Mouse (Mus musculus) granulocyte monocyte progenitor cell, adult 5-6 weeks (primary cell): ENCODE results near the gene Flywch2. TPM values are rescaled to one million over a fixed set of nuclear protein-coding genes. Genes with fewer than 3 reads are reported as not detected.
A peak's percentile ranks its signal among the peaks of the same experiment; 100 is the strongest.
"Not testable (repeated sequence)": the region's sequence is repeated elsewhere in the genome, so short reads cannot be mapped to it uniquely, and the experiment has no call there.

ENCODE experiments used
- ATAC-seq: replicated peaks from 2 replicates; pipeline ENCODE4 v1.8.0; 2016; ENCODE audit warnings: mild to moderate bottlenecking, moderate TSS enrichment, inconsistent platforms; ENCODE audit not compliant: poor library complexity, severe bottlenecking
- total RNA-seq, 2 experiments: library from RNA; stranded (forward) in 1 of 2; stranded (reverse) in 1 of 2; fragments of 200-712, 200-1000 nt in 1 of 2; fragments of >200 nt in 1 of 2; fragmentation: Nextera tagmentation in 1 of 2; gene quantifications; 2 replicates each; pipeline ENCODE4 v1.2.3; 2014 to 2017

Flywch2 gene
- total RNA-seq, 2 experiments from 2014 or later = 0.80 TPM; not detected in 1

DNA sequence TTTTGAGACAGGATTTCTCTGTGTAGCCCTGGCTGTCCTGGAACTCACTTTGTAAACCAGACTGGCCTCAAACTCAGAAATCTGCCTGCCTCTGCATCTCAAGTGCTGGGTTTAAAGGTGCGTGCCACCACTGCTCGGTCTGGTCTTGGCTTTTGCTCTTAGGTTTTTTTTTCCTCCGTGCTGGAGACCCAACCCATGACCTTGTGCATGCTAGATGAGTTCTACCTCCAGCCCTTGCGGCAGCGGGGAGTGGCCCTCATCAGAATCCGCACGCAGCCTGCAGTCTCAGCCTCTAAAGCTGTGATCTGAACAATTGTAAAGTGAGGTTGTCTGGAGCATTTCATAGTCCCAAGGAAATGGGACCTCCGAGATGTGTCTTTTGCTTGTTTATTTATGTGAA is 9.4 kb upstream of the Flywch2 start:
- ATAC-seq = no peak

- 0 out of 2 replicates have a peak, but pooled peaks have one; percentile 8 for ATAC-seq
Observed at GRCm38 (mm10) chr17:23791079-23791357, 5.1 kb upstream of the Flywch2 start.

DNA sequence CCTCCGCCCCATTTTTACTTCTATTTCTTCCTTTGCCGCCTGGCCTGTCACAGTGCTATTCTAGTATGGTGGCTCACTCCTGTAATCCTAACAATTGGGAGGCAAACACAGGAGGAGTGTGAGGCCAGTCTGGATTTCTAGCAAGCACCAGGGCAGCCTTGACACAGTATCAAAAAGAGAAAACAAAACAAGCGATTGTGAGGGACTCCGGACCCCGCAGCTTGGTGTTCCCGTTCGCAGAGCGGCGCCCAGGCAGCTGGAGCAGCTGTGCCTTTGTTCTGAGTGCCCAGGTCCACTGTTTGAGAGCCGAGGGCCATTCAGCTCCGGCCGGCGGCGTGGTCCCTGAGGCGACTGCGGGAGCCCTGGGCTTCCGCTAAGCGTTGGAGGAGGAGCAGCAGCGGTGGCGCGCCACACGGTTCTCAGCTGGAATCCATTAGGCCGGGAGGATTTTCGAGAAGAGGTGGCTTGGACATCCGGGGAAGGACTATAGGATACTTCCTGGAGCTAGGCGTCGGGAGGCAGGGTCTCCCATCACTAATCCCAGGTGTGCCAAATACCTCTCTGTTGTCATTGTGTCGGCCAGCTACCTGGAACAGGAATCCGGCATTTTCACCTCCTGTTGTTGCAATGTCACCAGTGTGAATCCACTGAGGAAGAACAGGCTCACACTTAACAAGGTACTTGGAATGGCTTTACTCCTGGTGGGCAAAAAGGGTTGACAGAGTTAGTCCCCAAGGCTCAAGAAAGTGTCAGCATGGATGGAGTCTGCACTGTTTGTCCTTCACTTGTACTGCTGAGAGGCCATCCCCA is 4.6 kb upstream of the Flywch2 start, which contains the start of gene Srrm2:
Srrm2 (plus strand) TSS at position 264 of the 810 bp plus-strand sequence.
- ATAC-seq = peak; percentile 68

DNA sequence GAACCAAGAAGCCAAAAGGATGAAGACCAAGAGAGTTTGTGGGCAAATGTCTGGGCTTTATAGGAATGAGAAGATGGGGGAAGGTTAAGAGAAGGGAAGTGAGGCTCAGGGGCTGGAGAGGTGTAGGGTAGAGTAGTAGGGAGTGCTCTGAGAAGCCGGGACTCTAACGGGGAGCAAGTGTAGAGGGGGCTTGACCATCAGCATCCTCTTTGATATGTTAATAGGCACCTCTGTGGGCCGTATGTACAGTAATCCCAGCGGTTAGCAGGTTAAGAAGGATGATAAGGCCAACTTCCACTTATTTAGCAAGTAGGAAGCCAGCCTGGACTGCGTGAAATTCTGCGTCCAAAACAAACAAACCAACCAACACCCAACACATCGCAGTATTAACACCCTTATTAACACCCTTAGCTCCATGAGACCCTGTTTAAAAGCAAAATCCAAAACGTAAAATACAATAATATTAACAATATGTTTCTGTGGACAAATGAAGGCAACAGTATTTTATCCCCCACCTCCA is 3.9 kb upstream of the Flywch2 start:
- ATAC-seq = no peak

GRCm38 (mm10) chr17:23788973-23789372 is 3.1 kb upstream of the Flywch2 start:
- ATAC-seq = no peak

- ATAC-seq = no peak
Observed at GRCm38 (mm10) chr17:23786510-23786931, 640 bp upstream of the Flywch2 start.

DNA sequence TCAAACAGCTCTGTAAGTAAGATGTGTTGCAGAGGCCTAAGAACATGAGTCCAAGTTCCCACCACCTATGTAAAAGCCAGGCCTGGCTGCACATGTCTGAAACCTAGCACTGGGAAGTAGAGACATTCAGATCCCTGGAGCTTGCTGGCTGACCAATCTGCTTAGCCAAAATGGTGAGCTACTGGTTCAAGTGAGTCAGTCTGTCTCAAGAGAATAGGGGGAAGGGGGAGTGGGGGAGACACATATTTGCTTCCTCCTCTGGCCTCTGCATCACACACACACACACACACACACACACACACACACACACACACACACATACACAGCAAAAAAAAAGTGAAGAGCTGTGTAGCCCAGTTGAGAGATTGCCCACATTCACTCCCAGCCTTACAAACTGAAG is 2.5 kb downstream of the Flywch2 start:
- ATAC-seq = no peak

DNA sequence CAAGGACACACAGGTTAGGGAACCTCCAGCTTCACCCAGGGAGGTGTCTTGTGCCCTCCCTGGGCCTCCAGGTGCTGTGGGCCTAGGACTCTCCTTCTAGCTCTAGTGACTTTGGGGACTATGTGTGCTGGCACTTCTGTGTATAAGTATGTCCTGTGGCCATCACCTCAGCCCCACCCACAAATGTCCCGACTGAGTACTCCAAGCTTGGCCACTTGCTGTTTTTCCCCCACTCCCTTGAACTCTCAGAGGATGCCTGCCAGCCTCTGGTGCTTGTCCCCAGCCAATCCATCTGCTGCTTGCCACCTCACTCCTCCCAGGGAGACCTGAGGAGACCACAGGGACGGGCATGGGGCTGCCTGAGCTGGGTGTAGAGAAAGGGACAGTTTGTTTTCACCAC is 7.4 kb downstream of the Flywch2 start:
- ATAC-seq = no peak

DNA sequence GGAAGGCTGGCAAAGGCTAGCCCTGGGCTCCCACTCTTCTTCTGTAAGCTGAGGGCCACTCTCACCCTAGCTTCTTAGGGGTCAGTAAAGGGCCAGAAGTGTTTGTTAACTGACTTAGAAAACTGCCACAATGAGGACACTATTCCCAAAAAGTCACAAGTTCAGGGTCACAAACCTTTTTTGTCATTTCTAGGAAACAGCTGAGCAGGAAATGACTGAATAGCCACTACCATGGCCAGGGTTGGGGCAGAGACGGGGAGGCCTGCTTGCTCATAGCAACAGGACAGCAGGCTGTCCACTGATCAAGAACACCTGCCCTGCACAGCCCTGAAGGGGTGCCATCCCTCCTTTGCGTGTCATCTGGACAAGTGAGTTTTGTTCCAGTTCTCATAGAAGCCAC is 8.7 kb downstream of the Flywch2 start:
- ATAC-seq = no peak

DNA sequence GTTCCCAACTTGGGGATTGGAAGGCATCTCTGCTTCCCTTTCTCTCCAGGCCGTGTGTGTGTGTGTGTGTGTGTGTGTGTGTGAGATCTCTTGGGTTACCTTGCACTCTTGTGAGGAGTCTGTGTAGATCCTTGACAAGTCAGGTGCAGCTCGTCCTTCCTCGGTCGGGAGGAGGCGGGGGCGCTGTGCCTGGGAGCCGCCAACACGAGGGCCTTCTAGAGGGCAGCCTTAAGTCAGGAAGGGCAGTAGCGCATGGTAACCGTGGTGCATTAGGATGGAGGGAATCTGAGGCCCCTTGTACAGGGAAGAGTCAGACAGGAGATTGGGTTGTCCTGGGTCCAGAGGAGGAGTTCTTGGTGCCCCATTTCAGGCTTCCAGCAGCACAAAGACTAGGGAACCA is 9.7 kb downstream of the Flywch2 start:
- ATAC-seq = no peak

GRCm38 (mm10) chr17:23774090-23774489 is 11.8 kb downstream of the Flywch2 start:
- ATAC-seq = peak; percentile 72

DNA sequence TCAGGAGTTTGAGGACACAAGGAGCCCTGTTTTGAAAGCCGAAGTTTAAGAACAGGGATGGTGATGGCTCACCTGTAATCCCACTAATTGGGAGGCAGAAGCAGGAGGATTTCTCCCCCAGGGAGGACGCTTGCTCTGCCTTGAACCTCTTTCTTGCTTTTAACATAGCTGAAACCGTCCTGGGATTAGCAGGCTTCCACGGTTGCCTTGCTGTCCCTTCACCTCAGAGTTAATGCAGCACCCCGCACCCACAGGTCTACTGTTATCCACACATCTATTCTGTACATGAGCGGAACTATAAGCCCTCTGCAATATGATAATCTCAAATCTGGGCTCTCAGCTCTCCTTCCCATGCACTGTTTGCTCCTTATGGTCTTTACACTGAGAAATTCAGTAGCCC is 12.2 kb downstream of the Flywch2 start:
- ATAC-seq = no peak

DNA sequence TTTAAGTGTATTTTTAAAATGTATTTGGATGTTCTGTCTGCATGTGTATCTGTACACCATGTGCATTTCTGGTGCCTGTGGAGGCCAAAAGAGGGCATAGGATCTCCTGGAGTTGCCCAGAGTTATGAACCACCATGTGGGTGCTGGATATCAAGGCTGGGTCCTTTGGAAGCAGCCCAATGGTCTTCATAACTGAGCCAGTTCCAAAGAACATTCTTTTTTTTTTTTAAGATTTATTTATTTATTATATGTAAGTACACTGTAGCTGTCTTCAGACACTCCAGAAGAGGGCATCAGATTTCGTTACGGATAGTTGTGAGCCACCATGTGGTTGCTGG is 13.7 kb downstream of the Flywch2 start:
- not testable (repeated sequence) for ATAC-seq

DNA sequence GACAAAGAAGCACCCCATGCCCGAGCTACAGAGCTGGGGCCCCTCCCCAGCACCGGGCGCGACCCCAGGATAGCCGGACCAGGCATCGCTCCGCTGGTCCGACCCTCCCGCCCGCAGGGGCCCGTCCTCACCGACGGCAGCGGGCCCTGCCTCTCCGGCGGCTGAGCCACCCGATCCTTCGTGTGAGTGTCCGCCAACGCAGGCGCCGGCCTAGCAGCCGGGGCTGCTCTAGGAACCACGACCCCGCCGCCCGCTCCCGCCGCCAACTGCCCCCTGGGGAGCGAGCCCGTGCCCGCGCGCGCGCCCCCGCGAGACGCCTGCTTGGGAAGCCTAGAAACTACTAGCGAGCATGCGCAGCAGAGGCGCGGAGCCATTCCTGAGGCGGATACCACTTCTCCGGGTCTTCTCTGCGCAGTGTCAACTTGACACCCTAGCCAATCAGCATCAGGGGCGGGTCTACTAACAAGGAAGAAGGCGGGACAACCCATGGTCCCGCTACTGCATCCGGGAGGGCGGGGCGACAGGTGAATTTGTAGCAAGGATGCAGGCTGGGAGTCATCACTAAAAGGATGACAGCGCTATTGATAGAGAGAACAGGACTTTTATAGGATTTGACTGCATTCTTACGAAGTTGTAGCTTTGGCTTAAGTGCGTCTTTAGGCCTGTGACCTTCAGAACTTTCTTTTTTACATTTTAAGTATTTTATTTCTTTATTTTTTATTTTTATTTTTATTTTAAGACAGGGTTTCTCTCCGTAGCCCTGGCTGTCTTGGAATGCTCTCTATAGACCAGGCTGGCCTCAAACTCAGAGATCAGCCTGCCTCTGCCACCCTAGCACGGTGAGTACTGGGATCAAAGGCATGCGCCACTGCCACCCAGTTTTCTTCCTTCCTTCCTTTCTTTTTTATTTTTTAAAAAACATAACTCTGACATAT is 14.3 kb downstream of the Flywch2 start, which contains the start of gene Flywch1:
Flywch1 (minus strand) TSS at position 319 of the 935 bp plus-strand sequence.
- peak; percentile 97 for ATAC-seq

DNA sequence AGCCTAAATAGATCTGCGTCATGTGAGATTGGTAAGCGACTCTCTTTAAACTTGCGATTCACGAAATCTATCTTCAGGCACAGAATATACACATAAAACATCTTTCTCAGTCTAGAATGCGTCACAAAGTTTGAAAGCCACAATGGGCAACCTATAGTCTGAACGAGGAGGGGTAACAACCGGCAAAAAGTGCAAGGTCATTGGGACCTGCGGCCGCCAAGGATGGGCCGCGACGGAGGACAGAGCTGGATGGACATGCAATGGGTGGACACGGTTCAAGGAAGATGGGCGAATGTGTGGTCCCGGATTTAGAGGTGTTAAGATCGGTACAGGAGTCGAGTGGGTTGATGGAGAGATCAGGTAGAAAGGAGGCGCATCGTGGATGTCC is 15.0 kb downstream of the Flywch2 start:
- ATAC-seq = no peak

DNA sequence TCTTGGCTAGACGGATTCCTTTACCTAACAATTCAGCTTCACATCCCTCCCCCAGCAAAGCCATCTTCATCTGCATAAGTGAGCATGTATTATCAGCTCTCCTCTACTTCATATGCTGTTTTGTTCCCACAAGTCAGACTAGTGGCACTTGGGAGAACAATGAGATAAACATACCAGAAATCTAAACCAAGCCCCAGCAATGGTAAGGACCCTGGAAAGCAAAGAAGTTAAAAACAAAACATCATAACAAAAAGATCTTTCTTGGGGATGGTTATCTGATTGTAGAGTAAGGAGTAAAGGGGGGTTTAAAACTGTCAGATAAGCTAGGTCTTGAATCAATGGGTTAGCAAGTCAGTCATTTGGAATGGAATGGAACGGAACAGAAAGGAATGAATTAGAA is 15.4 kb downstream of the Flywch2 start:
- ATAC-seq = no peak

DNA sequence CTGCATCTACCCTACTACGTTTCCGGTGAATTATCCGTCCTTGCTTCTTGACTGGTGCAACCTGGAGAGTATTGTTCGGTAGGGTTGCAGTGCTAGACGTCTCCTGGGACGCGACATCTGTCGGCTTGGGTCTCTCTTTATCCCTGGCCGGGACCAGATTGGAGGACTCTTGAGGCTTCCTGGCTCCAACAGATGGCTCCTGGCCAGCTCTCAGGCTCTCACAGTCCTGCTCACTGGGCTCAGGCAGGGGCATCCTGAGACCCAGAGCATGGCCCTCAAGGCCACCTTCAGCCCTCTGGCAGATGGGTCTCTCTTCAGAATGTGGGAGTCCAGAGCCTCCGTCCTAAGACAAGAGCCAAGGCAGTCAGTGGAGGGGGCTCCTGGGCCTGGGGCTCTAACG is 22.9 kb downstream of the Flywch2 start:
- ATAC-seq = no peak

DNA sequence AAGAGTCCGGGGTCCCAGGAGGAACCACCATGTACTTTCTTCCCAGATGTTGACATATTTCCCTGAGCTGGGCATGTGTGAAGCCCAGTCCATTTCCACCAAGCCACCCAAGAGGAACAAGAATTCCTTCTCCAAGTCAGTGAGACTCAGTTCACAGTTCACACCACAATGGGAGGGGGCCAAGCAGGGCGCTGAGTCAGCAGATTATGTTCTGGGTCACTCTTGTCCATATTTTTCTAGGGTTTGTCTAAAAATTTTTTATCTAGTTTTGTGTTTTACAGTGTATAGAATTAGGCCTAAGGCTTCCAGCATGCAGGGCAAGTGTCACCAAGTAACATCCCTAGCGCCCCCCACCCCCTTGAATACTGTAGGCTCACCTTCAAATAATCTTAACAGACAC is 24.7 kb downstream of the Flywch2 start:
- ATAC-seq = no peak

GRCm38 (mm10) chr17:23760231-23760630 is 25.6 kb downstream of the Flywch2 start:
- no peak for ATAC-seq

DNA sequence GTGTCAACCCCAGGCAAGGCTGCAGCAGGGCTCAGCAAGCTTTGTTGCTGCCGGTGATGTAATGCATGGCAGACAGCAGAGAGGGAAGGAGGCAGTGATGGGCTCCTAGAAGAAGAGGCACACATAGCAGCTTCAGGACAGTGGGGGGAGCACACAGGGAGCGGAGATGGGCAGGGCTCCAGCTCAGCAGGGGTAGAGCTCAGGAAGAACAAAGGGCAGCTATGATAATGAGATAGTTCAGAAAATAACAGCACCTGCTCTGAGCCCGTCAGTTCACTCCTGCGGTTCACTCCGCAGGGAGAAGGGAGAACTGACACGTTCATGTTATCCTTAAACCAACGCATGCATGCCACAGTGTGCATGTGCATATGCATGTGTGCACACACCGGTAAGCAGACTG is 27.1 kb downstream of the Flywch2 start:
- no peak for ATAC-seq

DNA sequence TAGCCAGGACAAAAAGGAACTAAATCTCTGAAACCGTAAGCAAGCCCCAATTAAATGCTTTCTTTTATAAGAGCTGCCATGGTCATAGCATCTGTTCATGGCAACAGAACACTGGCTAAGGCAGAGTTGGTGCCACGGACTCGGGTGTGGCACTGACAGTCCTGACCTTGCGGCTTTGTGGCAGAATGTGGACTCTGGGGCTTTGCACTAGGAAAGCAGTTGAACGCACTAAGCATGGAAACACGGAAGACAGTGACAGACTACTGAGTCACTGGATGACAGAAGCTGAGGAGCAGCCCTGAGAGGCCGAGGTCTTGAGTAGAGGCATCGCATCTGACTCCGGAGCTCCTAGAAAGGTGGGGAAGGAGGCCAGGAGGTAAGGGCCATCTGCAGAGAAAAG is 28.3 kb downstream of the Flywch2 start:
- ATAC-seq = no peak
